9 mouse cellular contexts compared by ENCODE assay signal in the genomic region with DNA sequence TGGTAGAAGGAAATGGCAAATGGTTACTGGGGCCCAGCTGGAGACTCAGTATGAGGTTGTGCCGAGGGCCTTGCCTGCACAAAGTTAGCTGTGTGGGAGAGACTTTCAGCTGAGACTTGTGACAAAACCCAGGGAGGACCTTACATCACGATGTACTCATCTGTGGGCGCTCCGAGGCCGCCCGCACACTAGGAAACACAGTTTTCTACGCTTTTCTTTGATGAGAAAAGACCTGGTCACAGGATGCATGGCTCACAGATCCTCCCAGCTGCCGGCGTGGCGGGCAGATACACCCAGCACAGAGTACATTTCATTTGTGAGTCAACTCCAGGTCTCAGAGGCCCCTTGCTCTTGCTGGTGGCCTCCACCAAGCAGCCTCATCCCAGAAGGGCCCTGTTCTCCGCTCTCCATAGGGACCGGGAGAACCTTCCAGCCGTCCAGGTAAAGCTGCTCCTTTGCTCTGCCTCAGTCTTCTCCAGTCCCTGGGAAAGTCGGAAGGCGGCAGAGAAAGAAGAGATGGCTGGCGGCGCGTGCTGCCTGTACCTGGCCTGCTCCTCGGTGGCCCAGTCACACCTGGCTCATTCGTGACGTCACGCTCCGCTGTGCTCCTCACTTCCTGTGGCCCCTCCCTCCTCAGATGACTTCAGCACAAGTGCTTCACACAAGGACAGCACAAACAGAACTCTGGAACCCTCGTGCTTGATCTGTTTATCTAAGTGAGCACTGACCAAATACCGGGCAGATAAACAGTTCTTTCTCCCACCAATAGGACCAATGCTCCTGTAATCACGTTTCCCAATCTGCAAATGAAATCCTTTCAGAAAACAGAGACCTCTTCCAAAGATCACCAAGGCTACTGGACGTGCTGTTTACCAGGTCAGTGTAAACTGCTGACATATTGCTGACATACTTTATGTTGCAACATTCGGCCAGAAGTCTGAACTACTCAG. TPM values are rescaled to one million over a fixed set of nuclear protein-coding genes. Genes with fewer than 3 reads are reported as not detected.
A peak's percentile ranks its signal among the peaks of the same experiment; 100 is the strongest.
DNase-seq lines count a peak whose midpoint lies in the region; ATAC-seq lines count a peak whose summit lies in the region.
"Had no signal": no experiment of that assay in that cellular context is flagged by ENCODE, and none has a peak within 500 bp of the region (broad histone marks: within the 10 kb centered on the region; RNA-seq: fewer than 3 reads in every experiment).

No protein-coding gene starts in this region.

- no peaks in the 10 kb centered on the region for H3K36me3 ChIP-seq in intestine, embryonic 15.5 days
- H3K36me3 ChIP-seq in hindbrain, embryonic 12.5 days: no peaks in the 10 kb centered on the region

- H3K4me2 ChIP-seq in intestine, embryonic 15.5 days (replicated peaks): peak overlapping the region; percentile 31
- H3K4me2 ChIP-seq in hindbrain, embryonic 12.5 days (replicated peaks): no peak overlapping the region

- no peaks in the 10 kb centered on the region for H3K27me3 ChIP-seq in intestine, embryonic 15.5 days (replicated peaks)
- no peaks in the 10 kb centered on the region for H3K27me3 ChIP-seq in hindbrain, embryonic 12.5 days

- peak; percentile 45 for DNase-seq in right cerebral cortex, adult 18-20 months
- no peak for DNase-seq in right cerebral cortex, postnatal 25 days
- peak; percentile 62 to 69 for DNase-seq in lung, postnatal 4 days
- DNase-seq in thymus, postnatal 25 days: peak; percentile 72

- 60% methylated on average over 28 of the region's 28 CpGs for WGBS in intestine, embryonic 15.5 days
- 83% methylated on average over 28 of the region's 28 CpGs for WGBS in hindbrain, embryonic 12.5 days

- H3K4me1 ChIP-seq in intestine, embryonic 15.5 days (replicated peaks): peaks cover 37% of the 10 kb centered on the region
- peaks cover 14% of the 10 kb centered on the region for H3K4me1 ChIP-seq in hindbrain, embryonic 12.5 days

- no peak overlapping the region for H3K4me3 ChIP-seq in intestine, embryonic 15.5 days (replicated peaks)
- H3K4me3 ChIP-seq in hindbrain, embryonic 12.5 days: no peak overlapping the region

- peak; percentile 38 for ATAC-seq in intestine, embryonic 15.5 days
- ATAC-seq in cerebellum, adult (ENCODE audit: insufficient number of reproducible peaks, low FRiP score, low TSS enrichment): no peak
- no peak for ATAC-seq in erythroblast, adult 5-6 weeks (replicated peaks; ENCODE audit: low FRiP score, poor library complexity, severe bottlenecking)
- ATAC-seq in hindbrain, embryonic 12.5 days (ENCODE audit: low FRiP score): no peak

- H3K9me3 ChIP-seq in intestine, embryonic 15.5 days: no peaks in the 10 kb centered on the region
- no peaks in the 10 kb centered on the region for H3K9me3 ChIP-seq in hindbrain, embryonic 12.5 days (replicated peaks)

- peak overlapping the region; percentile 73 for H3K27ac ChIP-seq in intestine, embryonic 15.5 days
- no peak overlapping the region for H3K27ac ChIP-seq in hindbrain, embryonic 12.5 days

- H3K9ac ChIP-seq in intestine, embryonic 15.5 days: no peak overlapping the region
- no peak overlapping the region for H3K9ac ChIP-seq in hindbrain, embryonic 12.5 days

RNA-seq across cellular contexts. Expression of gene Ifnk, which starts 55.4 kb away (rescaled TPM):
- polyA plus RNA-seq in intestine, embryonic 15.5 days (2015; fragmentation: Nextera tagmentation; extraction: Ambion mirVana): 0.49 and 0.64 TPM in 2 replicates
- not detected in 2 replicates for total RNA-seq in erythroblast, adult 5-6 weeks (2015; ENCODE audit: low replicate concordance)
- not detected in 2 replicates for total RNA-seq in erythroblast, adult 5-6 weeks (2017; ENCODE audit: low replicate concordance)
- polyA plus RNA-seq in hindbrain, embryonic 12.5 days (2016; fragmentation: Nextera tagmentation; extraction: Ambion mirVana): 0.60 TPM in 1 of 2 replicates, not detected in the other
- polyA plus RNA-seq: neural tube, embryonic 14.5 days had no signal
